Mouse (Mus musculus): ENCODE measurements around the gene Yeats2.

Yeats2 gene

GRCm38 (mm10) chr16:20272994-20273393 lies 132.1 kb downstream of the Yeats2 start:
- in situ Hi-C loops (cut with MboI; ENCODE audit: unreplicated experiment in 2 of 2): no loop called here

- in situ Hi-C loops (cut with MboI; ENCODE audit: unreplicated experiment in 2 of 2): no loop called here
These were observed 138.5 kb downstream of the Yeats2 start for GRCm38 (mm10) chr16:20279395-20279794.

- in situ Hi-C loops (cut with MboI; ENCODE audit: unreplicated experiment in 2 of 2): loop anchor here in 1 of 2 experiments (10.0 kb wide), 1 partner anchor 155 kb away; no protein-coding TSS in a partner anchor
These were observed 139.4 kb downstream of the Yeats2 start for GRCm38 (mm10) chr16:20280238-20280637.

Measured in v-Abl transformed pro-B cells (cell line).